Comparison of ENCODE assay signal across 8 mouse cellular contexts in the genomic region with DNA sequence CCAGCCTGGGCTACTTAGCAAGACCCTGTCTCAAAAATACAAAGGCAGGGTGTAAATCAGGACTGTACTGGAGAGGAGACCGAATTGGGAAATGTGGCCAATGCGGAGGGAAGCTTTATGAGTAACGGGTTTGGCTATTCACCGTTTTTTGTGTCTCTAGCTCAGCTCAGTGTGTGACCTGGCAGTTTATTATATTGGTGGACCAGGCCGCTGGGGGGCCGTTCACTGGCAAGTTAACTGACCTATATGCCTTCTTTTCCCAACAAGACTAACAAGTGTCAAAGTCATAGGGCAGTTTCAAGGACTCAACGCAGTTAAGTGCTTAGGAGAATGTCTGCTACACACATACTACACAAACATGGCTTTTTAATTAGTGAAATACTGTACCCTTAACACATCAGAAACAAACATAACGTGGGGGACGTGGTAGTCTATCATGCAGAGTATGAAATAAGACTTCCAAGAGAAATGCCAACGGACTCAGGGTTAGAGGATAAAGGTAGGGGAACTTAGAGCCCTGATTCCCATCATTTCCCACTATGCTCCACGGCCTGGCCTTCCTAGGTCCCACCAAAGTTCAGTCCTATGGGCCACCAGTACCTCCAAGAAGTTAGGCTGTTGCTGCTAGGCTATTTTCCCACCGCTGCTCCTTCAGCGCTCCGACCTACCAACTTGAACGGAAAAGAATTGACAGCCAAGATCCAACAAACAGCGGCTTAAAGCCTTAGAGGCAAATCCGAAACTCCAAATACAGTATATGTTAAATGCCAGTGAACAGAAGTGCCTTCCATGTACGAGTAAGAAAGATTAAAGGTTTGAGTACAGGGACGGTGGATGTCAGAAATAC. TPM values are rescaled to one million over a fixed set of nuclear protein-coding genes. Genes with fewer than 3 reads are reported as not detected.
A peak's percentile ranks its signal among the peaks of the same experiment; 100 is the strongest.
DNase-seq lines count a peak whose midpoint lies in the region; ATAC-seq and TF ChIP-seq lines count a peak whose summit lies in the region.

No protein-coding gene starts in this region.

- no peak for TF ChIP-seq POLR2A in lung, adult 2 months (IDR thresholded peaks at IDR 0.05; ENCODE audit: borderline replicate concordance, extremely low read depth, low read depth, low read length)

- peaks cover 4% of the 10 kb centered on the region for H3K4me1 ChIP-seq in lung, adult 2 months (ENCODE audit: control insufficient read depth, insufficient read depth, low read length)
- peaks cover 11% of the 10 kb centered on the region for H3K4me1 ChIP-seq in embryonic facial prominence, embryonic 12.5 days
- H3K4me1 ChIP-seq in intestine, embryonic 16.5 days (ENCODE audit: control insufficient read depth, insufficient read depth, low read length), result peaks cover 5% of the 10 kb centered on the region; the same call in 1 of the 2 replicates
- peaks cover 29% of the 10 kb centered on the region for H3K4me1 ChIP-seq in neural tube, embryonic 13.5 days (replicated peaks)

- ATAC-seq in embryonic facial prominence, embryonic 12.5 days (ENCODE audit: insufficient number of reproducible peaks, insufficient read depth, low FRiP score, low TSS enrichment), result no peak
- ATAC-seq in intestine, embryonic 16.5 days, result no peak
- ATAC-seq in neural tube, embryonic 13.5 days (ENCODE audit: low read depth), result no peak

- peak overlapping the region; percentile 79 for H3K4me2 ChIP-seq in embryonic facial prominence, embryonic 12.5 days (replicated peaks)
- H3K4me2 ChIP-seq in intestine, embryonic 16.5 days (ENCODE audit: low read depth, low read length), result peak overlapping the region; percentile 80
- peak overlapping the region; percentile 92 for H3K4me2 ChIP-seq in neural tube, embryonic 13.5 days

- H3K27ac ChIP-seq in embryonic facial prominence, embryonic 12.5 days, result peak overlapping the region; percentile 98
- H3K27ac ChIP-seq in intestine, embryonic 16.5 days (ENCODE audit: low read length), result peak overlapping the region; percentile 99
- peak overlapping the region; percentile 99 for H3K27ac ChIP-seq in neural tube, embryonic 13.5 days (replicated peaks)

- peak overlapping the region; percentile 91 for H3K4me3 ChIP-seq in lung, adult 2 months (replicated peaks; ENCODE audit: extremely low read depth, low read depth, low read length)
- H3K4me3 ChIP-seq in embryonic facial prominence, embryonic 12.5 days, result peak overlapping the region; percentile 98
- peak overlapping the region; percentile 90 for H3K4me3 ChIP-seq in intestine, embryonic 16.5 days (ENCODE audit: low read length)
- H3K4me3 ChIP-seq in neural tube, embryonic 13.5 days, result peak overlapping the region; percentile 97

- H3K27me3 ChIP-seq in embryonic facial prominence, embryonic 12.5 days, result no peaks in the 10 kb centered on the region
- no peaks in the 10 kb centered on the region for H3K27me3 ChIP-seq in intestine, embryonic 16.5 days (replicated peaks; ENCODE audit: control insufficient read depth, insufficient read depth, low read length)
- no peaks in the 10 kb centered on the region for H3K27me3 ChIP-seq in neural tube, embryonic 13.5 days

- peak overlapping the region; percentile 99 for H3K9ac ChIP-seq in embryonic facial prominence, embryonic 12.5 days
- H3K9ac ChIP-seq in intestine, embryonic 16.5 days (ENCODE audit: low read depth, low read length), result peak overlapping the region; percentile 98
- peak overlapping the region; percentile 95 for H3K9ac ChIP-seq in neural tube, embryonic 13.5 days

- WGBS in lung, adult 2 months, result 39% methylated on average over 19 of the region's 19 CpGs
- 43% methylated on average over 19 of the region's 19 CpGs for WGBS in embryonic facial prominence, embryonic 12.5 days
- WGBS in intestine, embryonic 16.5 days, result 42% methylated on average over 19 of the region's 19 CpGs
- WGBS in neural tube, embryonic 13.5 days, result 42% methylated on average over 19 of the region's 19 CpGs

- no peak for TF ChIP-seq CTCF in lung, adult 2 months (IDR thresholded peaks at IDR 0.05; ENCODE audit: insufficient read depth, low read length)

- no peaks in the 10 kb centered on the region for H3K9me3 ChIP-seq in embryonic facial prominence, embryonic 12.5 days
- no peaks in the 10 kb centered on the region for H3K9me3 ChIP-seq in intestine, embryonic 16.5 days (ENCODE audit: control insufficient read depth, low read length)
- no peaks in the 10 kb centered on the region for H3K9me3 ChIP-seq in neural tube, embryonic 13.5 days

- no peak for DNase-seq in lung, adult 2 months
- no peak for DNase-seq in lung, postnatal 25 days (ENCODE audit: low spot score)
- DNase-seq in thymus, postnatal 10 days (ENCODE audit: low spot score in 2 of 2), result no peak
- DNase-seq in adrenal gland, adult 2 months, result no peak
- no peak for DNase-seq in urinary bladder, postnatal 36 days (ENCODE audit: low spot score in 2 of 2)

- peaks cover 18% of the 10 kb centered on the region for H3K36me3 ChIP-seq in embryonic facial prominence, embryonic 12.5 days
- H3K36me3 ChIP-seq in intestine, embryonic 16.5 days (ENCODE audit: control insufficient read depth, insufficient read depth, low read length), result peaks cover 10% of the 10 kb centered on the region; the same call in 1 of the 2 replicates
- H3K36me3 ChIP-seq in neural tube, embryonic 13.5 days, result peaks cover 17% of the 10 kb centered on the region

RNA-seq across cellular contexts. Expression of a gene that starts 1.1 kb away (rescaled TPM):
- polyA plus RNA-seq in lung, adult 2 months (2012; rRNA removed), result 14.5 and 20.3 TPM in 2 replicates
- 374 and 417 TPM in 2 replicates for polyA plus RNA-seq in embryonic facial prominence, embryonic 12.5 days (2016; fragmentation: Nextera tagmentation; extraction: Ambion mirVana)
- polyA plus RNA-seq in intestine, embryonic 16.5 days (2015; fragmentation: Nextera tagmentation; extraction: Ambion mirVana), result 261 and 276 TPM in 2 replicates
- 339 and 361 TPM in 2 replicates for polyA plus RNA-seq in neural tube, embryonic 13.5 days (2015; fragmentation: Nextera tagmentation; extraction: Ambion mirVana)
- 100 to 1,000 TPM; 125 to 134 TPM for total RNA-seq in adrenal gland, adult 2 months (2021)
- polyA plus RNA-seq in adrenal gland, adult 2 months (2012; rRNA removed), result 5.6 and 7.5 TPM in 2 replicates

RNA-seq across cellular contexts. Expression of a gene that starts 32.2 kb away (rescaled TPM):
- polyA plus RNA-seq in lung, adult 2 months (2012; rRNA removed), result 46.5 and 89.9 TPM in 2 replicates
- 222 and 233 TPM in 2 replicates for polyA plus RNA-seq in embryonic facial prominence, embryonic 12.5 days (2016; fragmentation: Nextera tagmentation; extraction: Ambion mirVana)
- polyA plus RNA-seq in intestine, embryonic 16.5 days (2015; fragmentation: Nextera tagmentation; extraction: Ambion mirVana), result 131 and 137 TPM in 2 replicates
- 180 and 184 TPM in 2 replicates for polyA plus RNA-seq in neural tube, embryonic 13.5 days (2015; fragmentation: Nextera tagmentation; extraction: Ambion mirVana)
- 100 to 1,000 TPM; 120 to 159 TPM for total RNA-seq in adrenal gland, adult 2 months (2021)
- 9.9 and 10.7 TPM in 2 replicates for polyA plus RNA-seq in adrenal gland, adult 2 months (2012; rRNA removed)

RNA-seq across cellular contexts. Expression of a gene that starts 53.3 kb away (rescaled TPM):
- 13.9 and 19.2 TPM in 2 replicates for polyA plus RNA-seq in lung, adult 2 months (2012; rRNA removed)
- polyA plus RNA-seq in embryonic facial prominence, embryonic 12.5 days (2016; fragmentation: Nextera tagmentation; extraction: Ambion mirVana), result 56.0 and 56.8 TPM in 2 replicates
- polyA plus RNA-seq in intestine, embryonic 16.5 days (2015; fragmentation: Nextera tagmentation; extraction: Ambion mirVana), result 35.6 and 37.7 TPM in 2 replicates
- 53.8 and 56.6 TPM in 2 replicates for polyA plus RNA-seq in neural tube, embryonic 13.5 days (2015; fragmentation: Nextera tagmentation; extraction: Ambion mirVana)
- total RNA-seq in adrenal gland, adult 2 months (2021), result 10 to 100 TPM; 21.6 to 21.7 TPM
- polyA plus RNA-seq in adrenal gland, adult 2 months (2012; rRNA removed), result 11.1 and 12.2 TPM in 2 replicates

RNA-seq across cellular contexts. Expression of a gene that starts 53.6 kb away (rescaled TPM):
- 9.8 and 15.0 TPM in 2 replicates for polyA plus RNA-seq in lung, adult 2 months (2012; rRNA removed)
- polyA plus RNA-seq in embryonic facial prominence, embryonic 12.5 days (2016; fragmentation: Nextera tagmentation; extraction: Ambion mirVana), result 53.4 and 59.4 TPM in 2 replicates
- 40.9 and 53.6 TPM in 2 replicates for polyA plus RNA-seq in intestine, embryonic 16.5 days (2015; fragmentation: Nextera tagmentation; extraction: Ambion mirVana)
- polyA plus RNA-seq in neural tube, embryonic 13.5 days (2015; fragmentation: Nextera tagmentation; extraction: Ambion mirVana), result 52.0 and 66.6 TPM in 2 replicates
- 10 to 100 TPM; 27.1 to 34.5 TPM for total RNA-seq in adrenal gland, adult 2 months (2021)
- polyA plus RNA-seq in adrenal gland, adult 2 months (2012; rRNA removed), result 10.0 and 10.7 TPM in 2 replicates

Comparison
In these comparisons a context has a peak if more than half of its experiments do, and no peak if none do; other contexts are left out.
1. RNA of a gene that starts 1.1 kb away (polyA plus RNA-seq): 374 to 417 TPM in embryonic facial prominence, embryonic 12.5 days, 339 to 361 TPM in neural tube, embryonic 13.5 days and 261 to 276 TPM in intestine, embryonic 16.5 days; 14.5 to 20.3 TPM in lung, adult 2 months and 5.6 to 7.5 TPM in adrenal gland, adult 2 months; every median in the first group is over 10 times any median in the second.
2. Peak in every context shown above with its lines, with median percentiles within 50 percentile points of each other: H3K4me3 ChIP-seq, H3K27ac ChIP-seq, H3K4me2 ChIP-seq and H3K9ac ChIP-seq.